Mouse (Mus musculus) liver, embryonic 14.5 days (tissue): ENCODE results near the gene Picalm.
"Not testable (repeated sequence)": the region's sequence is repeated elsewhere in the genome, so short reads cannot be mapped to it uniquely, and the experiment has no call there.

Experiments
- CTCF ChIP-seq: IDR thresholded peaks from 2 replicates; pipeline ENCODE4 v1.5.1; 2016; ENCODE audit warnings: antibody characterized with exemption, low read depth, control low read depth
- EP300 ChIP-seq: IDR thresholded peaks from 2 replicates; pipeline ENCODE4 v1.6.1; 2016; ENCODE audit warnings: antibody characterized with exemption, low read depth

GRCm38 (mm10) chr7:90167777-90168176, 37.8 kb downstream of the Picalm start:
- not testable (repeated sequence) for TF ChIP-seq CTCF, EP300
